Mouse (Mus musculus) midbrain, embryonic 12.5 days (tissue): ENCODE results near the gene Tagln2. TPM values are rescaled to one million over a fixed set of nuclear protein-coding genes. Genes with fewer than 3 reads are reported as not detected.
A peak's percentile ranks its signal among the peaks of the same experiment; 100 is the strongest.

Experiments
- ATAC-seq: fragments of 200-750 bp; cut with Nextera tagmentation; 2 replicates; pipeline ENCODE4 v1.8.0; 2017; ENCODE audit warnings: low read depth, moderate TSS enrichment, moderate library complexity; ENCODE audit not compliant: low FRiP score
- H3K27ac ChIP-seq: fragments of 300-500 bp; sonication (generic); replicated peaks from 2 replicates; pipeline ENCODE4 v1.5.1; 2016; ENCODE audit warnings: mild to moderate bottlenecking
- H3K27me3 ChIP-seq: fragments of 300-500 bp; sonication (generic); 2 replicates; pipeline ENCODE4 v1.6.1; 2016; ENCODE audit warnings: mild to moderate bottlenecking
- H3K36me3 ChIP-seq: fragments of 300-500 bp; sonication (generic); 2 replicates; pipeline ENCODE4 v1.6.1; 2016
- H3K4me1 ChIP-seq: fragments of 300-500 bp; sonication (generic); 2 replicates; pipeline ENCODE4 v1.6.1; 2016
- H3K4me2 ChIP-seq: fragments of 300-500 bp; sonication (generic); replicated peaks from 2 replicates; pipeline ENCODE4 v1.6.1; 2016; ENCODE audit warnings: mild to moderate bottlenecking, moderate library complexity
- H3K4me3 ChIP-seq: fragments of 300-500 bp; sonication (generic); 2 replicates; pipeline ENCODE4 v1.5.1; 2016; ENCODE audit warnings: mild to moderate bottlenecking
- H3K9ac ChIP-seq: fragments of 300-500 bp; sonication (generic); replicated peaks from 2 replicates; pipeline ENCODE4 v1.6.1; 2016; ENCODE audit warnings: mild to moderate bottlenecking, moderate library complexity
- H3K9me3 ChIP-seq: fragments of 300-500 bp; sonication (generic); 2 replicates; pipeline ENCODE4 v1.6.1; 2016; ENCODE audit warnings: mild to moderate bottlenecking
- WGBS: fragments of 180-500 bp; shearing (Covaris S2); methylation state at CpG from one replicate; pipeline ENCODE4 v1.1.7; 2016; 5-methylcytosine and 5-hydroxymethylcytosine counted together
- polyA plus RNA-seq: library from polyadenylated mRNA; unstranded; fragments of >200 nt; fragmentation: Nextera tagmentation; extraction: Ambion mirVana; gene quantifications from 2 replicates; pipeline ENCODE4 v1.2.1, GENCODE M21; 2016

The Tagln2 gene
- polyA plus RNA-seq, 1 experiment from 2014 or later: 45.9 TPM

GRCm38 (mm10) chr1:172508172-172508571 is 8.3 kb downstream of the Tagln2 start:
- Histone ChIP-seq H3K36me3 (no peaks in the 10 kb centered on the region), H3K4me1 (peaks cover 26% of the 10 kb centered on the region), H3K27ac (no peak overlapping the region), H3K4me3 (no peak overlapping the region), H3K9me3 (no peaks in the 10 kb centered on the region), H3K9ac (no peak overlapping the region), H3K4me2 (no peak overlapping the region), H3K27me3 (peaks cover 7% of the 10 kb centered on the region; the same call in 1 of the 2 replicates)
- no peak for ATAC-seq
- WGBS: 54% methylated on average over 2 of the region's 2 CpGs

GRCm38 (mm10) chr1:172509235-172509634 is 9.4 kb downstream of the Tagln2 start:
- WGBS: 82% methylated on average over 5 of the region's 5 CpGs
- H3K27me3 ChIP-seq: peaks cover 7% of the 10 kb centered on the region; the same call in 1 of the 2 replicates
- peaks cover 16% of the 10 kb centered on the region for H3K4me1 ChIP-seq
- H3K4me3 ChIP-seq: no peak overlapping the region
- no peak for ATAC-seq
- no peak overlapping the region for H3K9ac ChIP-seq
- H3K9me3 ChIP-seq: no peaks in the 10 kb centered on the region
- H3K36me3 ChIP-seq: no peaks in the 10 kb centered on the region
- H3K27ac ChIP-seq: no peak overlapping the region
- no peak overlapping the region for H3K4me2 ChIP-seq

- 46% methylated on average over 8 of the region's 8 CpGs for WGBS
- ATAC-seq: no peak
- no peak overlapping the region for H3K4me3 ChIP-seq
Measured at GRCm38 (mm10) chr1:172509983-172510382, 10.1 kb downstream of the Tagln2 start.

DNA sequence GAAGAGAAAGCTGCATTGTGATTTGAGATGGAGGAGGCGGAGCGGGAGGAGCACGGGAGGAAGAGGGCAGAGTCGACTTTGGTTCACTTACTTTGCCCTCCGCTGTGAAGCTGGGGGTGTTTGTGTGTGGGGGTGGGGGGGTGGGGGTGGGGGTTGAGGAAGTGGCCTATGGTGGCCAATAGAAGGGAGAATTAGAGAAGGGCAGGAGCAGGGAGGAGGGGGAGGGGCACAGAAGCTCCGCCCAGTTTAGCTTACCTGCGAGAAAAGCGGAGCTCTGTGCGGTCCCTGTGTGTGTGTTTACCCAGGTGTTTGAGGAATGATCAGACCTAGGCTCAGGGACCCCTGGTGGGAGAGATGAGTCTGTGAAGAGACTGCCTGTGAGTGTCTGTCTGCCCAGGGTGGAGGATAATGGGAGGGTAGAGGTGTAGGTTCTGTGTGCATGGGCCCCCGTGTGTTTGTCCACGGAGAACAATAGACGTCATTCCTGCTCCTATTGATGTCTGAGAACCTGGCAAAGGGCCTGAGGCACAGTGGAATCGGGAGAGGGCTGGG is 10.7 kb downstream of the Tagln2 start:
- Histone ChIP-seq H3K27ac (no peak overlapping the region), H3K27me3 (0 out of 2 replicates have a peak, but pooled peaks cover 3% of the 10 kb centered on the region), H3K9ac (no peak overlapping the region), H3K9me3 (no peaks in the 10 kb centered on the region), H3K4me3 (no peak overlapping the region), H3K4me2 (no peak overlapping the region), H3K4me1 (peaks cover 7% of the 10 kb centered on the region; the same call in 1 of the 2 replicates), H3K36me3 (no peaks in the 10 kb centered on the region)
- no peak for ATAC-seq
- WGBS: 27% methylated on average over 13 of the region's 13 CpGs

More at GRCm38 (mm10) chr1:172509983-172510382, 10.1 kb downstream of the Tagln2 start:
- no peak overlapping the region for H3K4me2 ChIP-seq
- H3K4me1 ChIP-seq: peaks cover 8% of the 10 kb centered on the region
- no peaks in the 10 kb centered on the region for H3K36me3 ChIP-seq
- peaks cover 6% of the 10 kb centered on the region; the same call in 1 of the 2 replicates for H3K27me3 ChIP-seq
- no peak overlapping the region for H3K9ac ChIP-seq
- no peak overlapping the region for H3K27ac ChIP-seq
- no peaks in the 10 kb centered on the region for H3K9me3 ChIP-seq

- Histone ChIP-seq H3K9ac (no peak overlapping the region), H3K27me3 (no peaks in the 10 kb centered on the region), H3K4me1 (peaks cover 7% of the 10 kb centered on the region; the same call in 1 of the 2 replicates), H3K9me3 (no peaks in the 10 kb centered on the region), H3K27ac (no peak overlapping the region), H3K4me2 (peak overlapping the region; percentile 19; the same call in 1 of the 2 replicates), H3K4me3 (no peak overlapping the region), H3K36me3 (no peaks in the 10 kb centered on the region)
- ATAC-seq: no peak
- 32% methylated on average over 13 of the region's 13 CpGs for WGBS
Measured at GRCm38 (mm10) chr1:172512962-172513361, 13.1 kb downstream of the Tagln2 start.

GRCm38 (mm10) chr1:172513525-172514212 is 13.8 kb downstream of the Tagln2 start:
- Histone ChIP-seq H3K27ac (no peak overlapping the region), H3K4me2 (no peak overlapping the region), H3K4me3 (no peak overlapping the region), H3K27me3 (no peaks in the 10 kb centered on the region), H3K9me3 (no peaks in the 10 kb centered on the region), H3K36me3 (no peaks in the 10 kb centered on the region), H3K4me1 (peaks cover 5% of the 10 kb centered on the region; the same call in 1 of the 2 replicates), H3K9ac (no peak overlapping the region)
- no peak for ATAC-seq
- WGBS: 80% methylated on average over 17 of the region's 17 CpGs

- no peak for ATAC-seq
- H3K4me1 ChIP-seq: peaks cover 5% of the 10 kb centered on the region; the same call in 1 of the 2 replicates
- no peak overlapping the region for H3K4me2 ChIP-seq
- no peaks in the 10 kb centered on the region for H3K9me3 ChIP-seq
- H3K27ac ChIP-seq: no peak overlapping the region
- H3K36me3 ChIP-seq: no peaks in the 10 kb centered on the region
- no peak overlapping the region for H3K9ac ChIP-seq
- WGBS: 86% methylated on average over 4 of the region's 4 CpGs
- no peak overlapping the region for H3K4me3 ChIP-seq
- H3K27me3 ChIP-seq: no peaks in the 10 kb centered on the region
Measured at GRCm38 (mm10) chr1:172514213-172514529, 14.3 kb downstream of the Tagln2 start.

- no peak for ATAC-seq
- Histone ChIP-seq H3K9ac (no peak overlapping the region), H3K27me3 (0 out of 2 replicates have a peak, but pooled peaks cover 2% of the 10 kb centered on the region), H3K4me3 (no peak overlapping the region), H3K27ac (no peak overlapping the region), H3K36me3 (no peaks in the 10 kb centered on the region), H3K4me2 (no peak overlapping the region), H3K9me3 (no peaks in the 10 kb centered on the region), H3K4me1 (peaks cover 5% of the 10 kb centered on the region; the same call in 1 of the 2 replicates)
- WGBS: 83% methylated on average over 7 of the region's 7 CpGs
Measured at GRCm38 (mm10) chr1:172514551-172515268, 14.9 kb downstream of the Tagln2 start.

- 65% methylated on average over 1 of the region's 1 CpGs for WGBS
- no peak overlapping the region for H3K9ac ChIP-seq
- ATAC-seq: no peak
- no peak overlapping the region for H3K27ac ChIP-seq
- H3K4me2 ChIP-seq: no peak overlapping the region
- 0 out of 2 replicates have a peak, but pooled peaks cover 3% of the 10 kb centered on the region for H3K27me3 ChIP-seq
- no peaks in the 10 kb centered on the region for H3K36me3 ChIP-seq
- H3K4me1 ChIP-seq: peaks cover 10% of the 10 kb centered on the region
- no peaks in the 10 kb centered on the region for H3K9me3 ChIP-seq
- no peak overlapping the region for H3K4me3 ChIP-seq
Measured at GRCm38 (mm10) chr1:172515396-172515795, 15.5 kb downstream of the Tagln2 start.

GRCm38 (mm10) chr1:172518013-172518412 is 18.2 kb downstream of the Tagln2 start:
- Histone ChIP-seq H3K27me3 (peaks cover 15% of the 10 kb centered on the region), H3K9me3 (no peaks in the 10 kb centered on the region), H3K9ac (no peak overlapping the region), H3K27ac (no peak overlapping the region), H3K4me1 (peaks cover 16% of the 10 kb centered on the region), H3K36me3 (no peaks in the 10 kb centered on the region), H3K4me2 (no peak overlapping the region), H3K4me3 (no peak overlapping the region)
- 77% methylated on average over 4 of the region's 4 CpGs for WGBS
- ATAC-seq: no peak

GRCm38 (mm10) chr1:172519644-172520043 is 19.8 kb downstream of the Tagln2 start:
- WGBS: 71% methylated on average over 6 of the region's 6 CpGs

More at GRCm38 (mm10) chr1:172519644-172520043, 19.8 kb downstream of the Tagln2 start:
- Histone ChIP-seq H3K36me3 (no peaks in the 10 kb centered on the region), H3K27me3 (peaks cover 15% of the 10 kb centered on the region), H3K9ac (no peak overlapping the region), H3K4me1 (peaks cover 16% of the 10 kb centered on the region), H3K27ac (no peak overlapping the region), H3K4me2 (no peak overlapping the region), H3K9me3 (no peaks in the 10 kb centered on the region), H3K4me3 (no peak overlapping the region)
- no peak for ATAC-seq
